ENCODE assay signal across 22 mouse cellular contexts in genomic region chr10:97793804-97794203, GRCm38 (mm10).
DNase-seq lines count a peak whose midpoint lies in the region; ATAC-seq and TF ChIP-seq lines count a peak whose summit lies in the region.
"Had no signal": no experiment of that assay in that cellular context is flagged by ENCODE, and none has a peak within 500 bp of the region (broad histone marks: within the 10 kb centered on the region; RNA-seq: fewer than 3 reads in every experiment).

No protein-coding gene starts in this region.

- H3K27me3 ChIP-seq in midbrain, postnatal 0 days (ENCODE audit: insufficient read depth, low read length) = no peaks in the 10 kb centered on the region
- H3K27me3 ChIP-seq in midbrain, embryonic 11.5 days (ENCODE audit: control insufficient read depth, insufficient read depth, low read length) = no peaks in the 10 kb centered on the region
- no peaks in the 10 kb centered on the region for H3K27me3 ChIP-seq in C2C12 (ENCODE audit: control insufficient read depth, insufficient read depth, insufficient read length)
- H3K27me3 ChIP-seq: embryonic facial prominence, embryonic 13.5 days; forebrain, embryonic 13.5 days; heart, embryonic 13.5 days; hindbrain, embryonic 13.5 days had no signal

- H3K36me3 ChIP-seq in midbrain, postnatal 0 days (ENCODE audit: insufficient read depth, low read length) = no peaks in the 10 kb centered on the region
- H3K36me3 ChIP-seq in midbrain, embryonic 11.5 days (ENCODE audit: control insufficient read depth, insufficient read depth, low read length) = no peaks in the 10 kb centered on the region
- no peaks in the 10 kb centered on the region for H3K36me3 ChIP-seq in C2C12 (ENCODE audit: control insufficient read depth, insufficient read depth)
- H3K36me3 ChIP-seq: embryonic facial prominence, embryonic 13.5 days; heart, embryonic 13.5 days; hindbrain, embryonic 13.5 days had no signal

- H3ac ChIP-seq in C2C12 (ENCODE audit: control insufficient read depth, insufficient read length, low read depth) = no peak overlapping the region

- peak; percentile 11 for DNase-seq in midbrain, postnatal 0 days (ENCODE audit: low spot score)
- DNase-seq in midbrain, embryonic 11.5 days (ENCODE audit: low spot score, missing footprints) = no peak
- peak; percentile 37 for DNase-seq in large intestine, adult 2 months (ENCODE audit: low read depth, low spot score)
- no peak for DNase-seq in urinary bladder, postnatal 36 days (ENCODE audit: low spot score in 2 of 2)
- DNase-seq in kidney, adult 11 months = no peak
- DNase-seq: adrenal gland, adult 8-10 months; adrenal gland, postnatal 36 days; B cell, adult 2 months; cerebellum, adult 11 months; cerebellum, adult 8-10 months; cerebellum, postnatal 25 days; forebrain, postnatal 0 days; gastrocnemius, postnatal 36 days; heart, adult 11 months; heart, postnatal 4 days had no signal

- TF ChIP-seq CTCF in midbrain, postnatal 0 days (IDR thresholded peaks at IDR 0.05) = no peak
- no peak for TF ChIP-seq CTCF in C2C12 (IDR thresholded peaks at IDR 0.05; ENCODE audit: control insufficient read depth, insufficient read depth, insufficient read length)

- H3K4me2 ChIP-seq in midbrain, postnatal 0 days (ENCODE audit: low read depth, low read length, poor library complexity, severe bottlenecking) = no peak overlapping the region
- H3K4me2 ChIP-seq in midbrain, embryonic 11.5 days = no peak overlapping the region
- H3K4me2 ChIP-seq: embryonic facial prominence, embryonic 13.5 days; forebrain, embryonic 13.5 days; heart, embryonic 13.5 days; hindbrain, embryonic 13.5 days had no signal

- no peak overlapping the region for H3K27ac ChIP-seq in midbrain, postnatal 0 days (ENCODE audit: low read depth, low read length)
- H3K27ac ChIP-seq in midbrain, embryonic 11.5 days (ENCODE audit: low read depth, low read length) = no peak overlapping the region
- H3K27ac ChIP-seq: embryonic facial prominence, embryonic 13.5 days; forebrain, embryonic 13.5 days; heart, embryonic 13.5 days; hindbrain, embryonic 13.5 days; hindbrain, postnatal 0 days had no signal

- H3K9me3 ChIP-seq in midbrain, postnatal 0 days (ENCODE audit: low read length) = no peaks in the 10 kb centered on the region
- no peaks in the 10 kb centered on the region for H3K9me3 ChIP-seq in midbrain, embryonic 11.5 days (ENCODE audit: control insufficient read depth, low read length)
- H3K9me3 ChIP-seq: embryonic facial prominence, embryonic 13.5 days; forebrain, embryonic 13.5 days; heart, embryonic 13.5 days; hindbrain, embryonic 13.5 days had no signal

- no peaks in the 10 kb centered on the region for H3K4me1 ChIP-seq in midbrain, postnatal 0 days (ENCODE audit: insufficient read depth, low read length)
- no peaks in the 10 kb centered on the region for H3K4me1 ChIP-seq in midbrain, embryonic 11.5 days (ENCODE audit: control insufficient read depth, insufficient read depth, low read length)
- H3K4me1 ChIP-seq: forebrain, embryonic 13.5 days; heart, embryonic 13.5 days; hindbrain, embryonic 13.5 days had no signal

- ATAC-seq in midbrain, postnatal 0 days (ENCODE audit: low FRiP score) = no peak
- no peak for ATAC-seq in midbrain, embryonic 11.5 days (ENCODE audit: low FRiP score)
- ATAC-seq: forebrain, embryonic 13.5 days; forebrain, postnatal 0 days; hindbrain, postnatal 0 days; Patski had no signal

- H3K79me3 ChIP-seq in C2C12 (ENCODE audit: low read depth) = no peaks in the 10 kb centered on the region

- WGBS in midbrain, postnatal 0 days = 89% methylated on average over 2 of the region's 2 CpGs
- WGBS in midbrain, embryonic 11.5 days = 94% methylated on average over 2 of the region's 2 CpGs
- 35% methylated on average over 2 of the region's 2 CpGs for WGBS in large intestine, adult 2 months

- no peaks in the 10 kb centered on the region for H3K79me2 ChIP-seq in C2C12 (ENCODE audit: control insufficient read depth, insufficient read depth)

- H3K4me3 ChIP-seq in midbrain, postnatal 0 days (ENCODE audit: low read depth, low read length) = no peak overlapping the region
- H3K4me3 ChIP-seq in midbrain, embryonic 11.5 days (ENCODE audit: low read depth, low read length) = no peak overlapping the region
- H3K4me3 ChIP-seq in C2C12 (ENCODE audit: insufficient read depth, poor library complexity, severe bottlenecking) = no peak overlapping the region
- H3K4me3 ChIP-seq: embryonic facial prominence, embryonic 13.5 days; forebrain, embryonic 13.5 days; heart, embryonic 13.5 days; hindbrain, embryonic 13.5 days had no signal

- no peak overlapping the region for H3K9ac ChIP-seq in midbrain, postnatal 0 days (replicated peaks; ENCODE audit: low read length, poor library complexity, severe bottlenecking)
- H3K9ac ChIP-seq in midbrain, embryonic 11.5 days (ENCODE audit: low read length) = no peak overlapping the region
- H3K9ac ChIP-seq: embryonic facial prominence, embryonic 13.5 days; forebrain, embryonic 13.5 days; forebrain, postnatal 0 days; heart, embryonic 13.5 days; hindbrain, embryonic 13.5 days had no signal

TF ChIP-seq in C2C12, 6 proteins besides CTCF, POLR2A, EP300 and RAD21:
- TF ChIP-seq CEBPB (IDR thresholded peaks at IDR 0.05; ENCODE audit: low read depth) = peak; percentile 6
- TF ChIP-seq MYOG (IDR thresholded peaks at IDR 0.05; ENCODE audit: control insufficient read depth, extremely low read depth, insufficient read length) = no peak
- TF ChIP-seq FOSL1 (IDR thresholded peaks at IDR 0.05; ENCODE audit: insufficient read depth, low read length, poor library complexity, severe bottlenecking) = peak; percentile 96
- TF ChIP-seq MAX (IDR thresholded peaks at IDR 0.05) = no peak
- peak; percentile 77 for TF ChIP-seq USF1 (IDR thresholded peaks at IDR 0.05; ENCODE audit: low read depth)
- no peak for TF ChIP-seq MYOD1 (IDR thresholded peaks at IDR 0.05; ENCODE audit: control insufficient read depth, insufficient read length, low read depth)

Comparison
In these comparisons a context has a peak if more than half of its experiments do, and no peak if none do; other contexts are left out.
1. DNase-seq: peak in midbrain, postnatal 0 days (single experiment) and large intestine, adult 2 months (single experiment); none in midbrain, embryonic 11.5 days (single experiment), urinary bladder, postnatal 36 days (0 of 2) and kidney, adult 11 months (single experiment).